Mouse (Mus musculus): Measurements from ENCODE around the gene Wfdc1. TPM values are rescaled to one million over a fixed set of nuclear protein-coding genes. Genes with fewer than 3 reads are reported as not detected.

The Wfdc1 gene
- total RNA-seq, 2 experiments from 2014 or later: 6.8 to 7.7 TPM

- DNase-seq (ENCODE audit: low spot score in 2 of 2): no peak
Measured at GRCm38 (mm10) chr8:119638261-119638660, 27.9 kb upstream of the Wfdc1 start.

DNA sequence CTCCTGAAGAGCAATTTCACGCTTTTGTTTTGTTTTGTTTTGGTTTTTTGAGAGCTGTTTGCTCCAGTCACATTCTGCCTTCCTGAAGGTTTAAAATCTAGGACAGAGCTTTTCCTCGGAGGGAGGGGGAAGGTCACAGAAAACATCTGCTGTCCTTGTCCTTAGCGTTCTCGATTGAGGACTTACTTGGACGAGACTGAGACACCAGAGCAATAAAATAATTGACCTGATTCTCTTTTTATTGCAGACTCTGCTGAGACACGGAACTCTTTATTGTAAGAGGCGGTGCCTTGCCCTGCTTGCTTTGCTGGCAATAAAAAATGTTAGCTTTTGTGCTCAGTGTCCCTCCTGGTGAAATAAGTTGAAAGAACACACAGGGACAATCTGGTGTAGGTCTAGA is 26.4 kb upstream of the Wfdc1 start:
- DNase-seq (ENCODE audit: low spot score in 2 of 2): no peak

GRCm38 (mm10) chr8:119641058-119641457 is 25.1 kb upstream of the Wfdc1 start:
- DNase-seq (ENCODE audit: low spot score in 2 of 2): no peak

DNA sequence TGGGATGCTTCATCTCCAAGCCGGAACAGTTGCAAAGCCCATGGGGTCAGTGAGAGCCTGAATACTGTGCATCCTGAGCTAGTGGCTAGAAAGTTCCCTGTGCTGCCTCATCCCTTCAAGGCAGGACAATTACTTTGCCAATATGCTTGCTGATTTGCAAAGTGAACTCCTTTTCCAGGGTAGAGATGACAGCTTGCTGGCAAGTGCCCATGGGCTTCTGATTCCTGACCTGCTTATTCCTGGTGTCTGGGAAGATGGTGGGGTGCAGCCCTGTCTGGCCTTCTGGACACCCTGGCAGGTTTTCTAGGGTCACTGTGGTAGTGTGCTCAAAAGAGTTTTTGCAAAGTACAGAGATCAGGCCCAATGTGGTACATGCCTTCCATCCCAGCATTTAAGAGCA is 23.2 kb upstream of the Wfdc1 start:
- no peak for DNase-seq (ENCODE audit: low spot score in 2 of 2)

DNA sequence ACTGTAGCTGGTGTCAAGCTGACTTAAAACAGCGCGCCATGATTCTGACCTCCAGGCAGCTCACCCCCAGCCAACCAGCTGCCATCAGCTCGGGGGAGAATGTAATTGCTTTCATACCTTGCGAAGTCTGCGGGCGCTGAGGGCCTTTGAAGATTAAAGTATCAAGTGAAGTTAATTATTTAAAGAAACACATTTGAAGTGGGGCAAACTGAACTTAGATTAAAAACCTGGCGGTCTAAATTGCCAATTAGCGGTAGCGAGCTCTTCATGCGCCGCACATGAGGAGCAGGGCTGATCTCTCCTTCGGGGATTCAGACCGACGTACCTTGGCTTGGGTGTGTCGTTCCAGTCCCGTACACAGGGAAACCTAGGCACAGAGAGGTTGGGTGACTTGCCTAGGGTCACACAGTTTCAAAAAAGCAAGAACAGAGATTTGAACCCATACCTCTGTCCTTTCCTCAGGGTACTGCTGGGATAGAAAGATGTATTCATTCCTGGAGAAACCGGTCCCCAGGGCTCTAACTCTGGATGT is 21.7 kb upstream of the Wfdc1 start:
- no peak for DNase-seq (ENCODE audit: low spot score in 2 of 2)

DNA sequence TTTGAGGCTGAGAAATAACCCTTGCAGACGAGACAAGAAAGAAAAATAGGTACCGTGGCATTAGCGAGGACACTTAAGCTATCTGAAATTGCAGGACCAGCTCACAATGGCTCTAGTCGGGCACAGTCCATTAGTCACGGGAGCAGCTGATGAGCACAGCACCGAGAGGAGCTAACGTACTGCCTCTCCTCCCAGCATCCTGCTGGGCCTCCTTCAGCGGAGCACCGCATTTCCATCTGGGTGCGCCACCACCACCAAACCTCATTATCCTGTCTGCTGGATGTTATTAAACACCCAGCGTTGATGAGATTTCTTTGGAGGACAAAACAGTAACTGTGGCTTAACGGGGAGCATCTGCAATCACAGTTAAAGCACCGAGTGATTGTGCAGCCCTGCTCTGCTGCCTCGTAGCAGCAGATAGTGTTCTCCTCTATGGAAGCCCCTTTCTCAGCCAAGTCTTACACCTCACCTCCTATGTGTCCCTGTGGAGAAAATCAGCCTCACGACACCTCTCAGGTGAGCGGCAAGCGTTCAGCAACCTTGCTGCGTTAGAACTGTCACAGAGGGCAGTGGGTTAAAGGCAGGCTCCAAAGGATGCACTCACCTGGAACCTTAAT is 21.1 kb upstream of the Wfdc1 start:
- no peak for DNase-seq (ENCODE audit: low spot score in 2 of 2)

- DNase-seq (ENCODE audit: low spot score in 2 of 2): no peak
Measured at GRCm38 (mm10) chr8:119646197-119646596, 20.0 kb upstream of the Wfdc1 start.

- DNase-seq (ENCODE audit: low spot score in 2 of 2): no peak
Measured at GRCm38 (mm10) chr8:119646846-119647245, 19.3 kb upstream of the Wfdc1 start.

- no peak for DNase-seq (ENCODE audit: low spot score in 2 of 2)
Measured at GRCm38 (mm10) chr8:119651324-119651723, 14.8 kb upstream of the Wfdc1 start.

GRCm38 (mm10) chr8:119656709-119657464 is 9.3 kb upstream of the Wfdc1 start:
- no peak for DNase-seq (ENCODE audit: low spot score in 2 of 2)

- no peak for DNase-seq (ENCODE audit: low spot score in 2 of 2)
Measured at GRCm38 (mm10) chr8:119661081-119661480, 5.1 kb upstream of the Wfdc1 start.

DNA sequence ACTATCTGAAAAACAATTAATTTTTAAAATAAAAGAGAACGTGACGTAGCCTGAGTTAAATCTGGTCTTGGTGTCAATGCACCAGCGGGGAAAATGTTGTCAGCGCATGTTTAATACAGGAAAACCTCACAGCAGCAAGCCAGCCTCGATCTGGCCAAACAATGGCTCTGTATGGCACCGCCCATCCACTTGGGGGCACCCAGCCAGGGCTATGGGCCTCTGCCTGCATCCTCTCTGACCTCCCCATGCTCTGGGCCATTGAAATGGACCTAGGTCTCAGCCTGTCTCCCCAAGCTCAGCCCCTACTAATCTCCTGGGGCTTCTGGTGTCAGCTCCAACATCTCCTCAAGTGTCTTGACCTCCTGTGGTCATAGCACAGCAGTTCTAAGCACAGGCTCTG is 4.3 kb upstream of the Wfdc1 start:
- DNase-seq (ENCODE audit: low spot score in 2 of 2): no peak

DNA sequence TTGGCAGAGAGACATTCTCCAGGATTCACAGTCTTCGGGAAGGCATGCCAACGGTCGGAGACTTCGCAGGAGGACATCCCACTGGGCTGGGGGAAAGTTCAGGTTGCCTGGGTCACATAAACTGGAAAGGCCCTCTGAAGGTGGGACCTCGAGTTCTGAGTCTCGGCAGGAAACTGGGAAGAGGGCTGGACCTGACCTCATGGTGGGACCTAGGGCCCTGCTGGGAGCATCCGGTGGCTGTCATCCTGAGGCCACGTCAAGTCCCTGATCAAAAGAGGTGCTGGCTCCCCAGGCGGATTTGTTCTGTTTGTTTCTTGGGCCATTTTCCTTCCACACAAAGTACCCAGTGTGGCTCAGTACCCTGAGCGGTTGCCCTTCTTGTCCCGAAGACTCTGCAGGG is 2.7 kb upstream of the Wfdc1 start:
- DNase-seq (ENCODE audit: low spot score in 2 of 2): no peak

GRCm38 (mm10) chr8:119665270-119665669 is 895 bp upstream of the Wfdc1 start:
- no peak for DNase-seq (ENCODE audit: low spot score in 2 of 2)

- DNase-seq (ENCODE audit: low spot score in 2 of 2): no peak
Measured at GRCm38 (mm10) chr8:119668447-119668846, 2.3 kb downstream of the Wfdc1 start.

DNA sequence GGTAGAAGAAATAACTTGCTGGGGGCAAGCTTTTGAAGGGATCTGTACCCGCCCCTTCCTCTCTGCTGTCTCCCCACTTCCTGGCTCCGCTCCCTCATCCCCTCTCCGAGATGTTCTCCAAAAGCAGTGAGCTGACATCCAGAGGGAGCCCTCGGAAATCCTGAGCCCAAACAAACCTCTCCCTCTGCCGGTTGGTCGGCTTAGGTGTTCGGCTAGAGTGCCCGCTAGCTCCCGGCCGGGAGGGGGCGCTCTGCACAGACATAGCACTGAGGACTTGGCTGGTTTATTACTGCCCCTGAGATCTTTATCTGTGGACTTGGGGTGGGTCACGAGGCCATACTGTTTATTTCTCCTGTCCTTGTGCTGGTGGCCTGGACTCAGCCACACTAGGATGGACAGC is 3.1 kb downstream of the Wfdc1 start:
- DNase-seq (ENCODE audit: low spot score in 2 of 2): no peak

GRCm38 (mm10) chr8:119670419-119671091 is 4.4 kb downstream of the Wfdc1 start:
- no peak for DNase-seq (ENCODE audit: low spot score in 2 of 2)

GRCm38 (mm10) chr8:119673976-119674555 is 7.9 kb downstream of the Wfdc1 start:
- DNase-seq (ENCODE audit: low spot score in 2 of 2): no peak

- DNase-seq (ENCODE audit: low spot score in 2 of 2): no peak
Measured at GRCm38 (mm10) chr8:119675457-119675856, 9.3 kb downstream of the Wfdc1 start.

GRCm38 (mm10) chr8:119676389-119676788 is 10.2 kb downstream of the Wfdc1 start:
- DNase-seq (ENCODE audit: low spot score in 2 of 2): peak; percentile 84 to 96

DNA sequence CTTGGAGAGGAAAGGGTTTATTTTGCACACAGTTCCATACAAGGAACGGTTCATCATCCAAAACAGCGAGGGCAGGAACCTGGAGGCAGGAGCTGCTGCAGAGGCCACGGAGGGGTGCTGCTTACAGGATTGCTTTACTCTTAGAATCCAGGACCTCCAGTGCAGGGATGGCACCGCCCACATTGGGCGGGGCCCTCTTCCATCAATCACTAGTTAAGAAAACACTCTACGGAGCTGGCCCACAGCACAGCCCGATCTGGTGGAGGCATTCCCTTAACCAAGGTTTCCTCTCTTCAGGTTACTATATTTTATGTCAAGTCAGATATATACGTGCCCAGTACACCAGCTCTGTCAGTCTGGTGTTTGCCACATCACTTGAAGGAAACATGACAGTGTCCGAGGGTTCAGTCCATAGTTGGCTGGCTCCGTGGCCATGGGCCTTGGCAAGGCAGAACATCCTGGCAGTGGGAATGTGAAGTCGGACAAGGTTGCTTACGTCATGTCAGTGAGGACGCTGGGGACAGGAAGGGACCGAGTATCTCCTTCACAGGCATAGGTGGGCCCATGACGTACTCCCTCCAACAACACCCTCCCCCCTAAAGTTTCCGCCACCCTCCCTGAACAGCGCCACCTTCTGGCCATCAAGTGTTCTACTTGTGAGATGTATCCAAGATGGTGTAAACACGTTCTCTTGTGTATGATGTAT is 12.1 kb downstream of the Wfdc1 start:
- no peak for DNase-seq (ENCODE audit: low spot score in 2 of 2)

All from layer of hippocampus, adult 18-20 months (tissue).